Mouse (Mus musculus) hindbrain, postnatal 0 days (tissue): ENCODE measurements around the gene Best2. TPM values are rescaled to one million over a fixed set of nuclear protein-coding genes. Genes with fewer than 3 reads are reported as not detected.
A peak's percentile ranks its signal among the peaks of the same experiment; 100 is the strongest.

Source experiments
- ATAC-seq: fragments of 200-750 bp; cut with Nextera tagmentation; 2 replicates; pipeline ENCODE4 v1.8.0; 2017; ENCODE audit warnings: mild to moderate bottlenecking, moderate TSS enrichment, moderate library complexity
- DNase-seq: peaks from one replicate; pipeline ENCODE4 v3.0.0-alpha.2; 2015; ENCODE audit warnings: low spot score
- H3K27ac ChIP-seq: fragments of 300-500 bp; sonication (generic); 2 replicates; pipeline ENCODE4 v1.5.1; 2014; ENCODE audit warnings: mild to moderate bottlenecking
- H3K27me3 ChIP-seq: fragments of 300-500 bp; sonication (generic); 2 replicates; pipeline ENCODE4 v1.6.1; 2014; ENCODE audit warnings: low read length, mixed read lengths; ENCODE audit not compliant: insufficient read depth
- H3K36me3 ChIP-seq: fragments of 300-500 bp; sonication (generic); 2 replicates; pipeline ENCODE4 v1.6.1; 2014; ENCODE audit warnings: low read length, mixed read lengths; ENCODE audit not compliant: insufficient read depth
- H3K4me1 ChIP-seq: fragments of 300-500 bp; sonication (generic); 2 replicates; pipeline ENCODE4 v1.6.1; 2014; ENCODE audit warnings: antibody characterized with exemption, low read length, mixed read lengths; ENCODE audit not compliant: insufficient read depth
- H3K4me2 ChIP-seq: fragments of 300-500 bp; sonication (generic); 2 replicates; pipeline ENCODE4 v1.6.1; 2014; ENCODE audit warnings: low read depth, mild to moderate bottlenecking, low read length, moderate library complexity, mixed read lengths
- H3K4me3 ChIP-seq: fragments of 300-500 bp; sonication (generic); 2 replicates; pipeline ENCODE4 v1.5.1; 2014; ENCODE audit warnings: low read length
- H3K9ac ChIP-seq: fragments of 300-500 bp; sonication (generic); replicated peaks from 2 replicates; pipeline ENCODE4 v1.6.1; 2014; ENCODE audit warnings: mild to moderate bottlenecking, low read length, moderate library complexity, mixed read lengths
- H3K9me3 ChIP-seq: fragments of 300-500 bp; sonication (generic); 2 replicates; pipeline ENCODE4 v1.6.1; 2016; ENCODE audit warnings: low read length, mixed read lengths
- CTCF ChIP-seq: IDR thresholded peaks from 2 replicates; pipeline ENCODE4 v1.5.1; 2016; ENCODE audit warnings: antibody characterized with exemption, control low read depth, low read depth
- WGBS: fragments of 180-500 bp; shearing (Covaris S2); extraction: QIAGEN DNeasy Blood & Tissue Kit; methylation state at CpG from one replicate; pipeline ENCODE4 v1.1.7; 2014; 5-methylcytosine and 5-hydroxymethylcytosine counted together
- polyA plus RNA-seq: library from polyadenylated mRNA; unstranded; fragments of >200 nt; fragmentation: Nextera tagmentation; extraction: Ambion mirVana; gene quantifications from 2 replicates; pipeline ENCODE4 v1.2.1, GENCODE M21; 2015
- total RNA-seq: library from RNA; depleted of rRNA; stranded (reverse); fragments of >200 nt; gene quantifications from 2 replicates; pipeline ENCODE4 v1.2.3, GENCODE M21; 2014

The Best2 gene
- total and polyA plus RNA-seq, 2 experiments from 2014 or later = 0.26 TPM; not detected in 1

DNA sequence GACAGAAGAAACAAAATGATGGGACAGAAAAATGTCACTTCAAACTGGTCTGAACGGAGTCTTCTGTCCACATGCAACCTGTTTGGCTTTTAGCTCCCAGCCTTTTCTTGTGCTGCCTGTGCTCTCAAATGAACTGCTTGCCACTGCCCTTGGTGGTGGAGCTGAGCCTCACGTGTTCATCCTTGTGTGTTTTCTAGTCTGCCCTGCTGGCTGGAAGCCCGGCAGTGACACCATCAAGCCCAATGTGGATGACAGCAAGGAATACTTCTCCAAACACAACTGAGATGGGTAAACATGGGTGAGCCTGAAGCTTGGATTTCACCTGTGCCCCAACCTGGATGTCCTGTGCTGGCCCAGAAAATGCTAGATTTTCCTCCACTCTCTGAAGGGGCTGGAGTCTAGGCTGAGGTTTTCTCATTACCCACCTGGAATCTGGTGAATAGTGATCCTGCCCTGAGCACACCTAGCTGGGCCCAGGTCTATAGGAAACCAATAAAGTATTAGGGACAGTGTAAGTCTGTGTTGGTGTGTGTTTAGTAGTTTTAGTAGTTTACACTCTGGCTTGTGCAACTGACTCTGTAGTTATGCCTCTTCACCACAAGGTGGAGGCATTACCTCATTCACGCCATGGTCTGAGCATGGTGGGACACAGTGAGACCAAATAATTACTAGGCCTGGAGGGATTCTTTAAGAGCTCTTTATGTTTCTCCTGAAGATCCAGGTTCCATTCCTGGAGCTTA, 40.4 kb downstream of the Best2 start:
- no peak overlapping the region for H3K9ac ChIP-seq
- DNase-seq (peak; percentile 85), ATAC-seq (peak; percentile 27; the same call in 1 of the 2 replicates)
- H3K27ac ChIP-seq = no peak overlapping the region
- H3K4me1 ChIP-seq = peaks cover 22% of the 10 kb centered on the region
- no peak overlapping the region for H3K4me3 ChIP-seq
- H3K9me3 ChIP-seq = no peaks in the 10 kb centered on the region
- no peaks in the 10 kb centered on the region for H3K27me3 ChIP-seq
- WGBS = 58% methylated on average over 4 of the region's 4 CpGs
- TF ChIP-seq CTCF = peak; percentile 96
- H3K4me2 ChIP-seq = no peak overlapping the region
- peaks cover 18% of the 10 kb centered on the region; the same call in 1 of the 2 replicates for H3K36me3 ChIP-seq

- Histone ChIP-seq H3K4me2 (no peak overlapping the region), H3K27me3 (no peaks in the 10 kb centered on the region), H3K36me3 (peaks cover 18% of the 10 kb centered on the region; the same call in 1 of the 2 replicates), H3K9ac (no peak overlapping the region), H3K27ac (no peak overlapping the region), H3K4me3 (no peak overlapping the region), H3K9me3 (no peaks in the 10 kb centered on the region), H3K4me1 (peaks cover 22% of the 10 kb centered on the region)
- ATAC-seq (no peak), DNase-seq (no peak)
- WGBS = 86% methylated on average over 1 of the region's 1 CpGs
- no peak for TF ChIP-seq CTCF
These were observed 41.3 kb downstream of the Best2 start for GRCm38 (mm10) chr8:84973079-84973478.

DNA sequence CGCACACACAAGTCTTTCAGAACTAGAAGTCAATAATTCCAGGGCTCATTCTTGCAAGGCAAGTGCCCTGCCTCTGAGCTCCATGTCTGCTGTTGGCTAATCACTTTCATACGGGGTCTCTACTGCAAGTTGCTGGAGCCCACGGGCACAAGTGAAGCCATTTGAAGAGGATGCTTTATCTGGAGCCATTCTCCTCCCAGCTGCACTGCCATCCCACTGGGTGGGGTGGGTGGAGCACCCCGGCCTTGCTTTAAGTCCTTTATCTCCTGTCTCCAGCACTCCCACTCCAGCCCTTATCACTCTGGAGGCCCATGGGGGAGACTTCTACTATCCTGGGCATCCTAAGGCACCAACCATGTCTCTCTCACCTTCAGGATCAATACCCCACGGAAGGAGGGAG, 43.4 kb downstream of the Best2 start:
- Histone ChIP-seq H3K36me3 (peaks cover 18% of the 10 kb centered on the region; the same call in 1 of the 2 replicates), H3K27me3 (no peaks in the 10 kb centered on the region), H3K9me3 (no peaks in the 10 kb centered on the region), H3K9ac (peak overlapping the region; percentile 88), H3K4me3 (peak overlapping the region; percentile 73), H3K4me1 (peaks cover 18% of the 10 kb centered on the region), H3K4me2 (peak overlapping the region; percentile 88), H3K27ac (no peak overlapping the region)
- no peak for DNase-seq
- no peak for ATAC-seq
- WGBS = 66% methylated on average over 5 of the region's 5 CpGs
- TF ChIP-seq CTCF = no peak

GRCm38 (mm10) chr8:84970135-84970790, 44.1 kb downstream of the Best2 start:
- peaks cover 18% of the 10 kb centered on the region; the same call in 1 of the 2 replicates for H3K36me3 ChIP-seq
- H3K27me3 ChIP-seq = no peaks in the 10 kb centered on the region
- peak overlapping the region; percentile 73 for H3K4me3 ChIP-seq
- no peak for TF ChIP-seq CTCF
- H3K4me1 ChIP-seq = peaks cover 17% of the 10 kb centered on the region
- H3K27ac ChIP-seq = peak overlapping the region; percentile 91
- peak overlapping the region; percentile 88 for H3K9ac ChIP-seq
- WGBS = 6% methylated on average over 21 of the region's 21 CpGs
- H3K4me2 ChIP-seq = peak overlapping the region; percentile 88
- ATAC-seq = no peak
- no peaks in the 10 kb centered on the region for H3K9me3 ChIP-seq
- no peak for DNase-seq

DNA sequence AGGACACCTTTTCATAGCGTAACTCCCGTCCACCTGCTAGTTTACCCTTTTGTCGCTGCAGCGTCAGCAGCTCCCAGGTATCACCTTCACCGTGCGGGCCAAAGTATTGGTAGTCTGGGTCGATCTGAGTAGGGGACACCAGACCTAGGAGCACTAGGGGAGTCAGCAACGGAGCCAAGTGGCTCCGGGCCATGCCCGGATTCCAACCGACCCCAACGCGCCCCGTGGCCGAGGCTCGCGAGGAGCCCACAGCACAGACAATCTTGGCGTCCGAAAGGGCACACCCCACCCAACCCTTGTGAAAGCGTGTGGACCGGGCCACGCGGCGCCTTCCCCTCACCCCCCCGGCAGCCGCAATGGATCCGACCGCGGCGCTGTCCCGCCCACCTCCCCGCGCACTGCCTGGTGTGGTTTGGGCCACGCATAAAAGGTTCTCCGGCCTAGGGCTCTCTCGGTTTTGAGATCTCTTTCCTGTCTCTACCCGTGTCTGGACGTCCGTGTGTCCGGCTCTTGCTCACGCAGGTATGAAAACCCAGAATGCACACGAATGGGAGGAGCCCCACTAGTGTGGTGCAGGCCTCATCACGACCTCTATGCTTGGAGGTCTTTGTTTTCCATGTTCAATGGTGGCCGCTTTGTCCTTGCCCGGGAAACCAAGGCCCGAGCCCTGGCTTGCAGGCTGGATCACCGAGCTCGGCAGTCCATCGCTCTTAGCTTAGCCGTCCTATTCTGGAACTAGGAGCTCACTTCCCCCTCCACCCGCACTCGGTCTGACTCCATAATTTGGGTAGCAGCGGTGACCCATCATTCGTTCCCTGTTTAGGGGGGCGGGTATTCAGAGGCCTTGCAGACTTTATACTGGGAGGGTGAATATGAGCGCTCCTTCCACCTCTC, 44.8 kb downstream of the Best2 start, which contains the start of the genes Gm49661, Prdx2 and Rnaseh2a:
Gene Gm49661, minus strand, starts transcription at position 193 of the 894 bp plus-strand sequence.
Gene Prdx2, plus strand, starts transcription at position 347 of the 894 bp plus-strand sequence.
Gene Rnaseh2a, minus strand, starts transcription at position 527 of the 894 bp plus-strand sequence.
- DNase-seq (peak; percentile 91), ATAC-seq (peak; percentile 79)
- H3K27me3 ChIP-seq = no peaks in the 10 kb centered on the region
- H3K9me3 ChIP-seq = no peaks in the 10 kb centered on the region
- TF ChIP-seq CTCF = no peak
- peak within 1 kb of the TSS; percentile 91 for H3K27ac ChIP-seq
- WGBS = under 1% methylated on average over 54 of the region's 56 CpGs
- H3K4me1 ChIP-seq = peaks cover 17% of the 10 kb centered on the region
- H3K4me3 ChIP-seq = peak within 1 kb of the TSS; percentile 73
- peaks cover 18% of the 10 kb centered on the region; the same call in 1 of the 2 replicates for H3K36me3 ChIP-seq
- peak within 1 kb of the TSS; percentile 88 for H3K9ac ChIP-seq
- peak within 1 kb of the TSS; percentile 88 for H3K4me2 ChIP-seq

DNA sequence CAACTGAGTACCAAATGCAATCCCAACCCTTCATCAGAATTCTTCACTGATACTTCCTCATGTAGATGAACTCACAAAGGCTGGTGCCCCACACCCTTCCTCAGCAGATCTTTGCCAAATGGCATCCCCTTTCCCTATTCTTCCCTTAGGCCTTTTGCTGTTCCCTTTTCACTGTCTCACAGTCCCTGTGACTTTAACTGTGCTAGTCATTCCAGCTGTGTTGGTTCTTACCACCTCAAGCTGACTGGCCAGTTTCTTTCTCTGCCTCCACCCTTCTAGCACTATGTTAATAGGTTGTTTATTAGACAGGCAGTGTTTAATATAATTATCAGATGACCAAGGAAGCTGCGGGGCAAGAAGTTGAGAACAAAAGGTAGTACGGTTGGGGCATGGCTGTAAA, 45.7 kb downstream of the Best2 start:
- DNase-seq (no peak), ATAC-seq (no peak)
- WGBS = 24% methylated on average over 2 of the region's 2 CpGs
- Histone ChIP-seq H3K4me2 (peak overlapping the region; percentile 88), H3K9me3 (no peaks in the 10 kb centered on the region), H3K4me3 (peak overlapping the region; percentile 73), H3K27me3 (no peaks in the 10 kb centered on the region), H3K9ac (peak overlapping the region; percentile 88; the same call in 1 of the 2 replicates), H3K4me1 (peaks cover 17% of the 10 kb centered on the region), H3K36me3 (peaks cover 18% of the 10 kb centered on the region; the same call in 1 of the 2 replicates), H3K27ac (peak overlapping the region; percentile 91)
- TF ChIP-seq CTCF = no peak
